Mouse (Mus musculus) embryo, embryonic 11.5 days (tissue): ENCODE results near the gene Serpinf2.

Source experiments
- DNase-seq: peaks from one replicate; pipeline ENCODE4 v3.0.0-alpha.2; 2012; ENCODE audit warnings: low read depth, low spot score

Serpinf2 gene

DNA sequence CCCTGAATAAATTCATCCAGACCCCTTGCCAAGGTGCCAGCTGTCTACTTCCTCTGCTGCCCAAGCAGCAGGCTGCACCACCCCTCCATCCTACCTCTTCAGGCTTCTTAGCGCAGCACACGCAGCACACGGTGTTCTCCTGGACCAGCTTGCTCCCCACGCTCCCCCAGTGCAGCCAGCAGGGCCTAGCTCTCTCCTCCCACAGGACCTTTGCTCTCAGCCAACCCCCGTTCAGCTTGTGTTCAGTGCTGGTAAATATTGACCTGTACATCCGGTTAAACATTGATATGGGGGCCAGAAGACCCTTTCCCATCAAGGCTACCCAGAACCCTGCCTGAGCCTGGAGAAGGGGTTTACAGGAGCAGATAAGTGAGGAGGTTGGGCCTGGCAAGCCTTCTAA, at the start of gene Serpinf2:
Serpinf2 (minus strand) TSS at position 229 of the 400 bp plus-strand sequence.
- DNase-seq: no peak

GRCm38 (mm10) chr11:75487496-75487895, 48.1 kb upstream of the Serpinf2 start:
- no peak for DNase-seq

DNA sequence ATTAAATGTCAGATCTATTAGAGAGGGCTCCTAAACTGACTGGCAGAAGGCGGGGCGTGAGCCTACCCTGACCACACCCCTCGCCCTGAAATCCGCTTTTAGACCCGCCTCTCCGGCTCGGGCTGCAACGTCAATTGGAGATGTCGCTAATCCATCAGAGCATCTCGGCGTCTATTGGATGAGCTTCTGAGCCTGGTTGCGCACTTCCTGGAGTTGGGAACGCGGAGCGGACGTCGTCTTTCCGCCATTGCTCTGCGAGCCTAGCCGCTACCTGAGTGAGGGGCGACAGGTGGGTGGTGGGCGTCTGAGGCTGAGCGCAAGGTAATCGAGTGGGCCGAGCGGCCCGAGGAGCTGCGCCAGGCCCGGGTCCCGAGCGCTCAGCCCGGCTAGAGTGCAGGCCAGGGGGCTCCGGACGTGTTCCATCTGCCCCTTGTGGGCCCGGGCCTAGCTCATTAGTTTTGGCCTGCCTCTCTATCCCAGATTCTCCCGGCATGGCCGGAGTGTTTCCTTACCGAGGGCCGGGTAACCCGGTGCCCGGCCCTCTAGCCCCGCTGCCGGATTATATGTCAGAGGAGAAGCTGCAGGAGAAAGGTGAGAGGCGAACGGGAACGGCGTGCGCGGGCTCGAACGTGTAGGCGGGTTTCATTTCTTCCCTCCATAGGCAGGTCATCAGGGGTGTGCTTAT, 47.4 kb upstream of the Serpinf2 start, which contains the start of gene Prpf8:
Prpf8 (plus strand) TSS at position 216 of the 685 bp plus-strand sequence.
- DNase-seq: peak; percentile 92

DNA sequence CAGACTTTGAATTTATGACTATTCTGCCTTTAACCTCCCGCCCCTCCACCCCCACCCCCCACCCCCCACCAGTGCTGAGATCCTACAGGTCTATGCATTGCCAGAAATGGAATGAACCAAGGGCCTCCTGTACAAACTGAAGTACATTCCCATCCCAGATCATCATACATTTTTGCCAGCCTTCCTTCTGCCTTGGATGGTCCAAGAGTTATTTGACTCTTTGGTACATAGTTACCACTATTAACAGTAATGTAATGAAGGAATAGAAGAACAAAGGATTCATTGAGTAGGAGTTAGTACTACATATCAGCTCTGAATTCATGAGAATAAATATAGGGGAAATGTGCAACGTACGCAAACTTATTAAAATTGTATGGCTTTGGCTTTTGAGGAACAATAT, 46.8 kb upstream of the Serpinf2 start:
- no peak for DNase-seq

- DNase-seq: no peak
Measured at GRCm38 (mm10) chr11:75473376-75473775, 34.0 kb upstream of the Serpinf2 start.

DNA sequence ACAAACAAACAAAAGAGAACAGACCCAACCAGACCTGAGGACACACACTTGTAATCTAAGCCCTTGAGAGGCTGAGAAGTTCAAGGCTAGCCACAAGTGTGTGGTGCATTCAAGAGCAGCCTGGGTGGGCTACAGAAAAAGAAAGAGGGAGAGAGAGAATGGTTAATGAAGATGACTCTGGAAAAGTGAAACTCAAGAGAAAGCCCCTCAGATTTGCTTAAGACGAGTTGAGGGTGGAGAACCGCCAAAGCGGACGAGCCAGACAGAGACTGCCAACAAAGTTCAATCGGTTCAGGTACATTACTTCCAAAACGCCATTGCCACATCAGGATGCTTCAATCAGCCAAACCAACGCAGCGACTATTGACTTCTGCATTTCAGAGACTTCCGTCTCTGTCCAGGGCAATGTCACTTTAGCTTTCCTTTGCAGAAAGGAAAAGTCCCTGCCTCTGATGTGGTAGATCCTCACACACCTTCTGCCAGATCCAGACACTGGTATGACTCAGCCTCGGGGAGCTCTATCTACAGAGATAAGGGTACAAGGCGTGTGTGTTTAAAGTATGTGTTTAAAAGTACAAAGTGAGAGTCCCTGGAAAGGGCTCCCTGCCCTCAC, 33.2 kb upstream of the Serpinf2 start:
- DNase-seq: no peak

GRCm38 (mm10) chr11:75470675-75471074, 31.3 kb upstream of the Serpinf2 start:
- DNase-seq: no peak

DNA sequence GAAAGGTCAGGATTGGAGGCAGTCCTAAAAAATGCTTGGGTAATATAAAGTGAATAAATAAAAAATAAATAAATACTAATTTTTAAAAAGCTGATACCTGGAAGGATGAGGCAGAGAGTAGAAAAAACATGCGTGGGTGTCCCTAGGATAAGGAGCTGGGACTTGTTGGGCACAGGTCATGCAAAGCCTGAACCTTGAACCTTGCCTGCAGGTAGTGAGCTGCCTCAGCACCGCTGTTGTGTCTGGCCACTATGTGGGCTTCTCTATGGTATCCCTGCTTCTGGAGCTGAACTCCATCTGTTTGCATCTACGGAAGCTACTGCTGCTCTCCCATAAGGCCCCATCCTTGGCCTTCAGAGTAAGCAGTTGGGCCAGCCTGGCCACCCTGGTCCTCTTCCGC, 29.9 kb upstream of the Serpinf2 start:
- DNase-seq: no peak

DNA sequence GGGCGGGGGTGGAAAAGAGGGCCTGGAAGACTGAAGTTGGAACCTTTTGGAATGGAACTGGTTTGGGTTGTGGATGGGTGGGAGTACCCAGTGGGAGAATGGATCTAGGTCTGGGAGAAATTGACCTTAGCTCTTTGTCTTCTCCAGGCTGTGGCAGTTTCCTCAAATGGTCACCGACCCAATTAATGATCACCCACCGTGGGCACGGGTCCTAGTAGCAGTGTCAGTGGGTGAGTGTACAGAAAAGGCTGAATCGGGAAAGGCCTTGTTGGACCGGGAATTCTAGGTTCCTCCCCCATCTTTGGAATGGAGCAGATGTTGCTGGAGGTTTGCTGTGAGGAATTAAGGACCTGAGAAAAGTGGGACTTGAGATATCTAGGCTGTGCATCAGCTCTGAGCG, 29.0 kb upstream of the Serpinf2 start:
- no peak for DNase-seq

- DNase-seq: no peak
Measured at GRCm38 (mm10) chr11:75467512-75468215, 28.3 kb upstream of the Serpinf2 start.

- DNase-seq: no peak
Measured at GRCm38 (mm10) chr11:75466731-75467505, 27.5 kb upstream of the Serpinf2 start.

GRCm38 (mm10) chr11:75465051-75465450, 25.7 kb upstream of the Serpinf2 start:
- no peak for DNase-seq

DNA sequence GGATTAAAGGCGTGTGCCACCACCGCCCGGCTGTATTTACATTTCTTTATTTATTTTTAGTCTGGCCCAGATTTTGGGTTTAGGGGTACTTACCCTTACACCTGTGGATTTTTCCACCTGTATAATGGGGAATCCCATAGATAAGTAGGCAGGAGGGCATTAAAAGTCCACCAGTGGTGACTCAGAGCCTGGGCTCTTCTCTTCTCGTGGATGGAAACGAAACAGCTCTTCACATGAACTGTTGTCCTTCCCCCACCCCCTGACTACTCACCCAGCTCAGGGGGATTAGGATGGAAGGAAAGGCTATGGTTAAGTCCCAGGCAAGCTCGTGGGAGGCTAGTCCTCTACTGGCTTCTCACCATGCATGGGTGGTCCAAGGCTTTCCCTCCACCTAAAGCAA, 25.0 kb upstream of the Serpinf2 start:
- DNase-seq: no peak

DNA sequence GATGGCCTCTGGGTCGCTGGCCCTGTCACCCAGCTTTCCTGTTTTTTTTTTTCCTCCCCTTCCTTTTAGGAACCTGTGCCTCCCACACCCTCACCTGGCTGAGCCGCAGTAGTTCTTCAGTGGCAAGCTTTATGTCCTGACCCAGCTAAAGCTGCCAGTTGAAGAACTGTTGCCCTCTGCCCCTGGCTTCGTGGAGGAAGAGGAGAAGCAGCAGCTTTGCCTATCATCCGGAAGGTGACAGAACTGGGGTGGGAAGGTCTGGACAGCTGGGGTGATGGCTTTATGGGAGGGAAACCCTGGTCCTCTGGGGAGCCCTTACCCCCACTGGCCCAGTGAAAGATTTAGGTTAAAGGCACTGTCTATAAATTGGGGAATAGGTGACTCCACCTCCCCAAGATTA, 24.2 kb upstream of the Serpinf2 start:
- no peak for DNase-seq

DNA sequence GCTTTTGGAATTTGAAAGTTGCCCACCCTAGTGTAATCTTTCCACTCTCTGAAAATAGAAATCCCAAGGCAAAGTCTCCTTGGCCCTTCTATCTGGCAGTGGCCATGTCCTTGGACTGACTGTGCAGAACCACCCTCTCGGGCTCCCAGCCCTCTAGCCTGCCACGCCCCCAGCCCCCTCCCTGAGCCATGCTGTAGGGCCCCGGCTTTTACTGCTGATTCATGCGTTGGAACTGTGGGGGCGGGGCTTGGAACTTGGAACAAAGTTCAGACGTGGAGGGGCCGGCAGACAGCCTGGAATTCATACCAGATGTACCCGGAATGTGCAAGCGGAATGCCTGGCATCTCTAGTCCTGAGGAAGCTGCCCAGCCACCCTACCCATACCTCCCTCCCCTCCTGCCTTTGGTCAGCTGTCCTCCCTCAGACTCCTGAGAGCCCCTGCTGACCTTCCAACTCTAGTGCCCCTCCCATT, 23.5 kb upstream of the Serpinf2 start:
- DNase-seq: peak; percentile 84

DNA sequence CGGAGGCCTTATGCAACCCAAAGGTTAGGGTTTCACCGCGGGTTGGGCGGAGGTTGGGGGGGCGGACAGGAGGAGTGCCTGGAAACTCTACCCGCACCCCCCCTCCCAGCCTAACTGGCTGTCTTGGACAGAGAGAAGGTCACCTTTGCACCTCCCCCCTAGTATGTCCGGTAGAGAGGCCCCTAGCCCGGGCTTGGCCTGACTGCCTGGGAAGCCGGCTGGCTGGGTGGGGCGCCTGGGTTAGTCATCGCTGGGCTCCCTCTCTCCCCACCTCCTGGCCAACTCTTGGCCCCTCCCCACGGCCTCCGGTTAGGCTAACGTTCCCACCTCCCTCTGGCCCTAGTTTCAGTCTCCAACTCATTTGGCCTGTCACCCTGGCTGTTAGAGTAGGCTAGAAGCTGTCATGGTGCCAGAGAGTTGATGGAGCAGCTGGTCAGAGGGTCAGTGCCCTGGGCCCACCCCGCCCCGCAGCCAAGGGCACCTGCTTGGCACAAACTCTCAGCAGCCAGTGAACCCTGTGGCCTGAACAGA, 22.9 kb upstream of the Serpinf2 start:
- DNase-seq: no peak

DNA sequence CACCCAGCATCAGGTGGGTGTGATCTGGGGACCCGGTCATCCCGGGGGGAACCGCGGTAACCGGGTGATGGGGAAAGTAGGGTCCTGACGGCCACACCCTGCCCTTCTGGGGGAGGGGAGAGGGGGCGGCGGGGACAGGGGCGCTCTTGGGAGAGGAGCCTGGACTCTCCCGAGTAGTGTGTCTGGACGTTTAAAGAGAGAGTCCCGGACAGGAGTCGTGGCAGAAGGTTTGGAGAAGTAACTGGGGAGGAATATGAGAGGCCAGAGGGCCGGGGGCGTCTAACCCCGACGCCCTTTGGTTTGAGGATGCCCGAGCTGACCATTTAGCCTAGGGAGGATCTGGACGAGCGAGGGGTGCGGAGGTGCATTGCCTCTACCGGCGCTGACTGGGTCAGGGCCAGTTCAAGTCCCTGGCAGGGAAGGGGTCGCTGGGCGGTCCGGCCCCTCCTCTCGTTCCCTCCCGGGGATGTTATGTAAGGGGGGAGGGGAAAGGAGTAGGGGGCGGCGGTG, 22.4 kb upstream of the Serpinf2 start:
- DNase-seq: no peak

GRCm38 (mm10) chr11:75460844-75461742, 21.7 kb upstream of the Serpinf2 start, which contains the start of gene Tlcd2:
TSS of gene Tlcd2 (plus strand) at chr11:75461715.
- peak; percentile 99 for DNase-seq

DNA sequence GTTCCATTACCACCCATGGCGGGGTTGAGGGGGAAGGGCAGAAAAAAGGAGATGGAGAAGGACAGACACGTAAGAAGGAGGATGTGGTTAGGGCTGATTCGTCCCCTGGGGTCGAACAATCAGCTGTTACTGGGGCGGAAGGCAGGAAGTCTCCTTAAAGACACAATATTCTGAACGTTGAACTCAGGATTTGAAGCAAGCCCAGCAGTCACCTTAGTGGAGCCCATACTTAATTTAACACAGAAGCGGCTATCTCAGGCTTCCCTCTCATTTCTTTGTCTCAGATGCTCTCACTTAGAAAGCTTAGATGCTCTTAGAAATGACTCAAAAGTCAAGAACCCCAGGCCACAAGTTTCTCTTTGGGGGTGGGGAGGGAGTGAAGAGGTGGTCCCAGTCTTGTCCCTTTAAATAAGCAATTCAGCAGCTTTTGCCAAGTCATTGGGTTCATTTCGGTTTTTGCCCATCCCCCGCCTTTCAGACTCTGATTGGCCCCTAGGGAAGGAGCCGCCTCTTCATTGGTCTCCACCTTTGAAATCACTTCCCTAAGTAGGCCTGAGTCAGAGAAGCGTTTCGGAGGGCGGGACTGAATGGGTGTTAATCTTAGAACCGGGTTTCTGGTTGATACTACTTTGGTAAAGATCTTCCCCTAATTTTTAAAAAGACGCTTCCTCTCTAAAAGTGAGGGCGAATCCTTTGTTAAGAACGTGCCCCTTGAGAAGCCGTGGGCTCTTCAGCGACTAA, 20.9 kb upstream of the Serpinf2 start:
- DNase-seq: peak; percentile 80

DNA sequence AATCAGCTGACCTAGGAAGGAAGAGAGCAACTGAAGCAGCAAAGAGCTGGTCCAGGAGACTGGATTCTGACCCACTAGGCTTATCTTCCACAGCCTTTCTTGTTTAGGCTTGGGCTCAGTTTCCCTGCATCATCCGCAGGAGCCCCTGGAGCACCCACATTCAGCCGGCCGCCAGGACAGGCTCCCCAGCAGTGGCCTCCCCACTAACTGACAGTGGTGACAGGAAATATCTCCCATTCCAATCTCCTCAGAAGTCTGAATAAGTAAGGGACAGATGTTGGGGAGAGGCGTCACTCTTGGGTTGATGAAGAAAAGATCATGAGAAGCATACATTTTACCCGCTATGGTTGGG, 20.3 kb upstream of the Serpinf2 start:
- DNase-seq: no peak
